Mouse (Mus musculus) lung, postnatal 0 days (tissue): ENCODE measurements around the gene I830077J02Rik. TPM values are rescaled to one million over a fixed set of nuclear protein-coding genes. Genes with fewer than 3 reads are reported as not detected.

Experiments
- ATAC-seq: fragments of 200-750 bp; cut with Nextera tagmentation; 2 replicates; pipeline ENCODE4 v1.8.0; 2017; ENCODE audit warnings: moderate library complexity
- DNase-seq: peaks from one replicate; pipeline ENCODE4 v3.0.0-alpha.2; 2016; ENCODE audit warnings: low spot score
- H3K27ac ChIP-seq: fragments of 300-500 bp; sonication (generic); 2 replicates; pipeline ENCODE4 v1.5.1; 2014; ENCODE audit warnings: antibody characterized with exemption, mild to moderate bottlenecking, low read length, mixed read lengths
- H3K27me3 ChIP-seq: fragments of 300-500 bp; sonication (generic); replicated peaks from 2 replicates; pipeline ENCODE4 v1.6.1; 2014; ENCODE audit warnings: low read length, mixed read lengths; ENCODE audit not compliant: insufficient read depth
- H3K36me3 ChIP-seq: fragments of 300-500 bp; sonication (generic); 2 replicates; pipeline ENCODE4 v1.6.1; 2014; ENCODE audit warnings: low read length, mixed read lengths; ENCODE audit not compliant: insufficient read depth
- H3K4me1 ChIP-seq: fragments of 300-500 bp; sonication (generic); 2 replicates; pipeline ENCODE4 v1.6.1; 2014; ENCODE audit warnings: antibody characterized with exemption, low read depth, low read length, mixed read lengths; ENCODE audit not compliant: insufficient read depth
- H3K4me2 ChIP-seq: fragments of 300-500 bp; sonication (generic); replicated peaks from 2 replicates; pipeline ENCODE4 v1.6.1; 2014; ENCODE audit warnings: low read depth, mild to moderate bottlenecking, low read length, moderate library complexity, mixed read lengths
- H3K4me3 ChIP-seq: fragments of 300-500 bp; sonication (generic); 2 replicates; pipeline ENCODE4 v1.5.1; 2014; ENCODE audit warnings: low read depth, low read length
- H3K9ac ChIP-seq: fragments of 300-500 bp; sonication (generic); replicated peaks from 2 replicates; pipeline ENCODE4 v1.6.1; 2014; ENCODE audit warnings: low read depth, mild to moderate bottlenecking
- H3K9me3 ChIP-seq: fragments of 300-500 bp; sonication (generic); 2 replicates; pipeline ENCODE4 v1.6.1; 2016; ENCODE audit warnings: low read length, mixed read lengths
- CTCF ChIP-seq: IDR thresholded peaks from 2 replicates; pipeline ENCODE4 v1.5.1; 2016; ENCODE audit warnings: antibody characterized with exemption, mild to moderate bottlenecking
- EP300 ChIP-seq: IDR thresholded peaks from 2 replicates; pipeline ENCODE4 v1.6.1; 2016; ENCODE audit warnings: antibody characterized with exemption, mild to moderate bottlenecking, control low read depth
- WGBS: fragments of 180-500 bp; shearing (Covaris S2); extraction: QIAGEN DNeasy Blood & Tissue Kit; methylation state at CpG from one replicate; pipeline ENCODE4 v1.1.7; 2014; 5-methylcytosine and 5-hydroxymethylcytosine counted together
- polyA plus RNA-seq: library from polyadenylated mRNA; unstranded; fragments of >200 nt; fragmentation: Nextera tagmentation; extraction: Ambion mirVana; gene quantifications from 2 replicates; pipeline ENCODE4 v1.2.1, GENCODE M21; 2015

I830077J02Rik gene
- polyA plus RNA-seq, 1 experiment from 2014 or later = 1.9 TPM

DNA sequence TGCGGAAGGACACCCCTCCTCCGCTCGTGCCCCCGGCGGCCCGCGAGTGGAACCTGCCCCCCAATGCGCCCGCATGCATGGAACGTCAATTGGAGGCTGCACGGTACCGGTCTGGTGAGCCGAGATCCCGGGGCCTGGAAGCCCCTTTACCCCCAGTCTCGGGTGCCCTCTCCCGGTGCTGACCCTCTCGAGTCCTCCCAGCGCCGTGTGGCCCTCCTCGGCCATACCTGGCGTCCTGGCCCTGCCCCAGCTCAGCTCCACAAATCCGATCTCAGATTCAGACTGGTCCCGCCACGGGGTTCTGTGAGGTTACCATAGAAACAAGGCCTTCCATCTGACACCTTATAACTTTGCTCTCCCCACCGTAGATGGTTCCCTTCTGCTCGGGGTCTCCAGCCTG, 27.1 kb upstream of the I830077J02Rik start:
- WGBS = 1% methylated on average over 25 of the region's 26 CpGs
- TF ChIP-seq CTCF (no peak), EP300 (no peak)

DNA sequence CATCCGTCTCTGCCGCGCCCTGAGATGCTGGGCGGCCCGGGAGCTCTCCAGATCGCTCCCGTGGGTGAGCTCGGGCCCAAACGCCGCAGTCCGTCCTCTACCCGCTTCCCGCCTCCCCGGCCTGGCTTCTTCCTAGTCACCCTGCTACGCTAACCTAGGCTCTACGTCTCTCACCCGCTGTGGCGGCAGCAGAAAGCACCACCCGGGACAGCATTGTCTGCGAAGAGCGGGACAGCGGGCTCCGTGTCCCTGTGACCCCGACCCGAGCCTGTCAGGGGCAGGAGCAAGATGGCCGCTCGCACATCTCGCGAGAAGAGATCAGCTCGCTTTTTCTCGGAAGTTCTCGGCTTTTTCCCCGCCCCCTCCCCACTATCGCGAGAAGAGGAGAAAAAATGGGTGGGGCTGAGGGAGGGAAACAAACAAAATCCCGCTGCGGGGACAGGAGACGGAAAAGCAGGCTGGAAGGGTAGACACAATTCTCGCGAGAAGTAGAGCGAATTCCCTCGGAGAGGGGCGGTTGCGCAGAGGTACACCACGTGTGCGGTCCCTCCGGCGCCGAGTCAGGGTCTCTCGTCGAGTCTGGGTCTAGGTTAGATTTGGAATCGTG, 26.6 kb upstream of the I830077J02Rik start, which contains the start of gene Wdr77:
Gene Wdr77 (plus strand): TSS at position 396 of the 607 bp plus-strand sequence.
- H3K9ac ChIP-seq = peak within 1 kb of the TSS; percentile 98
- H3K4me2 ChIP-seq = peak within 1 kb of the TSS; percentile 93
- H3K36me3 ChIP-seq = peaks cover 14% of the 10 kb centered on the region; the same call in 1 of the 2 replicates

More for the DNA sequence above, 27.1 kb upstream of the I830077J02Rik start:
- Histone ChIP-seq H3K27ac (peak overlapping the region; percentile 64), H3K9ac (peak overlapping the region; percentile 89), H3K36me3 (peaks cover 14% of the 10 kb centered on the region; the same call in 1 of the 2 replicates), H3K9me3 (no peaks in the 10 kb centered on the region), H3K27me3 (no peaks in the 10 kb centered on the region), H3K4me1 (peaks cover 13% of the 10 kb centered on the region; the same call in 1 of the 2 replicates), H3K4me2 (peak overlapping the region; percentile 93), H3K4me3 (peak overlapping the region; percentile 94)
- DNase-seq (peak; percentile 59), ATAC-seq (peak; percentile 32)

GRCm38 (mm10) chr3:105958204-105958603, 25.7 kb upstream of the I830077J02Rik start:
- peak overlapping the region; percentile 98 for H3K9ac ChIP-seq
- 36% methylated on average over 5 of the region's 5 CpGs for WGBS
- ATAC-seq (no peak), DNase-seq (peak; percentile 23)
- H3K9me3 ChIP-seq = no peaks in the 10 kb centered on the region
- no peak for TF ChIP-seq EP300
- TF ChIP-seq CTCF = no peak
- H3K4me1 ChIP-seq = peaks cover 13% of the 10 kb centered on the region; the same call in 1 of the 2 replicates
- peak overlapping the region; percentile 75 for H3K4me2 ChIP-seq
- no peaks in the 10 kb centered on the region for H3K27me3 ChIP-seq
- peak overlapping the region; percentile 94 for H3K4me3 ChIP-seq
- peaks cover 14% of the 10 kb centered on the region; the same call in 1 of the 2 replicates for H3K36me3 ChIP-seq
- peak overlapping the region; percentile 97 for H3K27ac ChIP-seq

More for the DNA sequence above, 26.6 kb upstream of the I830077J02Rik start, which contains the start of gene Wdr77:
- H3K4me3 ChIP-seq = peak within 1 kb of the TSS; percentile 94
- peak; percentile 99 for DNase-seq
- H3K27me3 ChIP-seq = no peaks in the 10 kb centered on the region
- no peaks in the 10 kb centered on the region for H3K9me3 ChIP-seq
- H3K4me1 ChIP-seq = peaks cover 13% of the 10 kb centered on the region; the same call in 1 of the 2 replicates
- peak; percentile 98 for ATAC-seq
- peak within 1 kb of the TSS; percentile 97 for H3K27ac ChIP-seq
- WGBS = 1% methylated on average over 52 of the region's 52 CpGs
- peak; percentile 100 for TF ChIP-seq EP300
- TF ChIP-seq CTCF = no peak

DNA sequence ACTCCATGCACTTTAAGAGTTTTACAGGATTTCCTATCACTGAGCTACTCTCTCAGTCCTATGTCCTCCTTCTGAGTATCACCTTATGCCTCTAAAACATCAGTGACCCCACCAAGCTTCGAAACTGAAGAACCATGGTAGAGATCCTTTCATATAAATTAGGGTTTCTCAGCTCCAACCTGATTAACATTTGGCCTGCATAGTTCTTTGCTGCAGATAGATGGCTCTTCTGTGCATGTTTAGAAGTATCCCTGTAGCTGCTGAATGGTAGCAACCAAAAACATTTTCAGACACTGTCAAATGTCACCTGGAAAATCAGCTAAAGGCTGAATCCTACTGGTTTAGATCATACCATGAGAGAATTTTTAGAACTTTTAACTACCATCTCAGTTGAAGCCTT, 24.8 kb upstream of the I830077J02Rik start:
- Histone ChIP-seq H3K9me3 (no peaks in the 10 kb centered on the region), H3K4me2 (no peak overlapping the region), H3K9ac (no peak overlapping the region), H3K36me3 (peaks cover 6% of the 10 kb centered on the region; the same call in 1 of the 2 replicates), H3K27ac (no peak overlapping the region), H3K4me1 (peaks cover 13% of the 10 kb centered on the region; the same call in 1 of the 2 replicates), H3K4me3 (no peak overlapping the region), H3K27me3 (no peaks in the 10 kb centered on the region)
- DNase-seq (no peak), ATAC-seq (no peak)
- TF ChIP-seq EP300 (no peak), CTCF (peak; percentile 20)
- WGBS = 97% methylated on average over 1 of the region's 1 CpGs

- Histone ChIP-seq H3K36me3 (peaks cover 23% of the 10 kb centered on the region; the same call in 1 of the 2 replicates), H3K27me3 (no peaks in the 10 kb centered on the region), H3K4me1 (no peaks in the 10 kb centered on the region), H3K27ac (no peak overlapping the region), H3K9me3 (no peaks in the 10 kb centered on the region), H3K9ac (no peak overlapping the region), H3K4me3 (no peak overlapping the region), H3K4me2 (no peak overlapping the region)
- no peak for DNase-seq
- WGBS = 93% methylated on average over 7 of the region's 7 CpGs
- no peak for ATAC-seq
- TF ChIP-seq CTCF (no peak), EP300 (no peak)
These were observed 18.9 kb upstream of the I830077J02Rik start for GRCm38 (mm10) chr3:105951348-105951747.

- 76% methylated on average over 4 of the region's 4 CpGs for WGBS
- Histone ChIP-seq H3K4me3 (no peak overlapping the region), H3K9ac (no peak overlapping the region), H3K4me2 (no peak overlapping the region), H3K27ac (no peak overlapping the region), H3K9me3 (no peaks in the 10 kb centered on the region), H3K4me1 (peaks cover 5% of the 10 kb centered on the region; the same call in 1 of the 2 replicates), H3K36me3 (peaks cover 5% of the 10 kb centered on the region; the same call in 1 of the 2 replicates), H3K27me3 (no peaks in the 10 kb centered on the region)
- ATAC-seq (no peak), DNase-seq (no peak)
- TF ChIP-seq CTCF (no peak), EP300 (no peak)
These were observed 3.6 kb upstream of the I830077J02Rik start for GRCm38 (mm10) chr3:105936111-105936510.
